Mouse (Mus musculus) embryonic fibroblast, embryonic 13.5 days (primary cell): ENCODE results near the gene Rnf19b.
A peak's percentile ranks its signal among the peaks of the same experiment; 100 is the strongest.

Source experiments
- CTCF ChIP-seq: IDR thresholded peaks from 2 replicates; pipeline ENCODE4 v1.5.1; 2011; ENCODE audit warnings: mild to moderate bottlenecking, control low read depth, low read length, moderate library complexity, borderline replicate concordance; ENCODE audit not compliant: insufficient read depth
- POLR2A ChIP-seq: IDR thresholded peaks from 2 replicates; pipeline ENCODE4 v1.6.1; 2011; ENCODE audit warnings: low read depth, mild to moderate bottlenecking, control low read depth, low read length, moderate library complexity

DNA sequence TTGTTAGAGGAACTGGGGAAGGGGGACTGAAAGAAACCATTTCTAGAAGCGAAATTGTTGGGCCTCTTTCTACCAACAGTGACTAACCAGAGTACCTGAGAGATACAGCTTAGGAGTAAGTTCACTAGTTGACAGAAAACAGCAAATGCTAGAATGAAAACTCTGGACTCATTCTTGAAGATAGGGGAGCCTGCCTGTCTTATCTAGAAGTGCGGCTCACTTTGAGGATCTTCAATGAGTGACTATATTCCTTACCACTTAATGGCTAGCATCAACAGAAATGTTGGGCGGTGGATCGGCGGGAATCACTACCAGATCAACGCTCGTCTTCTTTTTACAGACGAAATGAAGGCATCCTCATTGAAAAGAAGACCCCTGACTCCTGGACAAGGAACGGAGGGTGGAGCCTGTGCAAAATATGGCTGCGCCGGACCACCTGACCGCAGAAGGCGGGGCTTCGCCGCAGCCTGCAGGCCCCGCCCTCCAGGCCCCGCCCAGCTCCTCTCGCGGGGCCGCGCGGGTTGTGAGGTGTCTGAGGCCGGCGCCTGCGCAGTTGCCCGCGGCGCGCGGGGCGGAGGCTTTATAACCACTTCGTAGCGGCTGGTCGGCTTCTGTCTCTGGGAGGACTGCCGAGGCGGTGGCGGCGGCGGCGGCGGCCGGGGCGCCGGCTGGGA lies 401 bp upstream of the Rnf19b start:
- no peak for TF ChIP-seq CTCF
- TF ChIP-seq POLR2A: peak; percentile 79
